In genomic region chr5:147023245-147023970, GRCm38 (mm10) we compare ENCODE assay signal across 15 mouse cellular contexts. TPM values are rescaled to one million over a fixed set of nuclear protein-coding genes. Genes with fewer than 3 reads are reported as not detected.
DNase-seq lines count a peak whose midpoint lies in the region; ATAC-seq and TF ChIP-seq lines count a peak whose summit lies in the region.
"Had no signal": no experiment of that assay in that cellular context is flagged by ENCODE, and none has a peak within 500 bp of the region (broad histone marks: within the 10 kb centered on the region; RNA-seq: fewer than 3 reads in every experiment).

No protein-coding gene starts in this region.

- H3K27me3 ChIP-seq in cerebellum, adult 2 months (ENCODE audit: control insufficient read depth, insufficient read depth, low read length) = no peaks in the 10 kb centered on the region
- H3K27me3 ChIP-seq: embryonic facial prominence, embryonic 15.5 days had no signal

- H3K27ac ChIP-seq in layer of hippocampus, adult 2 months = peak overlapping the region; percentile 73
- H3K27ac ChIP-seq in cerebellum, adult 2 months (ENCODE audit: insufficient read depth, low read length) = peak overlapping the region; percentile 87
- H3K27ac ChIP-seq: embryonic facial prominence, embryonic 15.5 days; limb, embryonic 10.5 days had no signal

- TF ChIP-seq CTCF in layer of hippocampus, adult 2 months (conservative IDR thresholded peaks at IDR 0.05) = no peak
- TF ChIP-seq CTCF in cerebellum, adult 2 months (IDR thresholded peaks at IDR 0.05; ENCODE audit: borderline replicate concordance, insufficient read depth, low read depth, low read length) = peak; percentile 13; the same call in 1 of the 2 replicates

- TF ChIP-seq POLR2A in cerebellum, adult 2 months (IDR thresholded peaks at IDR 0.05; ENCODE audit: borderline replicate concordance, insufficient read depth, low read length) = no peak; the same call in 1 of the 2 replicates

- H3K4me3 ChIP-seq in layer of hippocampus, adult 2 months = no peak overlapping the region
- no peak overlapping the region for H3K4me3 ChIP-seq in cerebellum, adult 2 months (replicated peaks; ENCODE audit: insufficient read depth, low read depth, low read length)
- H3K4me3 ChIP-seq: embryonic facial prominence, embryonic 15.5 days; limb, embryonic 10.5 days had no signal

- DNase-seq in layer of hippocampus, adult 2 months (ENCODE audit: low spot score in 2 of 2) = peak in 1 of 2 experiments; percentile 34
- DNase-seq in layer of hippocampus, postnatal 36 days = no peak
- peak; percentile 91 for DNase-seq in brain, adult 2 months (ENCODE audit: low read depth, low spot score)
- DNase-seq in cerebellum, adult 2 months = peak; percentile 84 to 90
- DNase-seq in cerebellum, postnatal 36 days = peak; percentile 81 to 83
- DNase-seq in thymus, postnatal 0 days (ENCODE audit: low spot score) = no peak
- DNase-seq: B cell, adult 2 months; forebrain, postnatal 0 days; kidney, adult 8-10 months; kidney, postnatal 25 days; liver, postnatal 0 days; lung, postnatal 10 days had no signal

- ATAC-seq in inflammation-experienced regulatory T-cells, adult 6 months = no peak
- ATAC-seq: forebrain, postnatal 0 days; liver, postnatal 0 days had no signal

- peaks cover 44% of the 10 kb centered on the region for H3K4me1 ChIP-seq in cerebellum, adult 2 months (ENCODE audit: control insufficient read depth, insufficient read depth, low read length)
- H3K4me1 ChIP-seq: embryonic facial prominence, embryonic 15.5 days; limb, embryonic 10.5 days had no signal

- 13% methylated on average over 18 of the region's 18 CpGs for WGBS in cerebellum, adult 2 months

RNA-seq across cellular contexts. Expression of gene Lnx2, which starts 53.0 kb away (rescaled TPM):
- 1 to 10 TPM; 5.5 to 6.6 TPM for total RNA-seq in layer of hippocampus, adult 2 months (2021)
- total RNA-seq in layer of hippocampus, postnatal 36 days (2021) = 1 to 10 TPM; 5.6 to 6.2 TPM
- 15.9 and 16.8 TPM in 2 replicates for polyA plus RNA-seq in cerebellum, adult 2 months (2012; rRNA removed)
- 8.8 and 11.1 TPM in 2 replicates for polyA plus RNA-seq in thymus, postnatal 0 days (2015; fragmentation: Nextera tagmentation; extraction: Ambion mirVana)
- 10 to 100 TPM; 21.4 to 30.5 (median 28.0) TPM for polyA plus RNA-seq in inflammation-experienced regulatory T-cells, adult 6 months (2017; shearing (Covaris generic))

RNA-seq across cellular contexts. Expression of gene Polr1d, which starts 53.4 kb away (rescaled TPM):
- 10 to 100 TPM; 63.1 to 69.7 TPM for total RNA-seq in layer of hippocampus, adult 2 months (2021)
- 10 to 100 TPM; 64.7 to 68.5 TPM for total RNA-seq in layer of hippocampus, postnatal 36 days (2021)
- polyA plus RNA-seq in cerebellum, adult 2 months (2012; rRNA removed) = 85.0 and 89.2 TPM in 2 replicates
- 188 and 189 TPM in 2 replicates for polyA plus RNA-seq in thymus, postnatal 0 days (2015; fragmentation: Nextera tagmentation; extraction: Ambion mirVana)
- 100 to 1,000 TPM; 137 to 194 (median 168) TPM for polyA plus RNA-seq in inflammation-experienced regulatory T-cells, adult 6 months (2017; shearing (Covaris generic))

RNA-seq across cellular contexts. Expression of gene Mtif3, which starts 59.8 kb away (rescaled TPM):
- 10 to 100 TPM; 20.1 to 20.3 TPM for total RNA-seq in layer of hippocampus, adult 2 months (2021)
- total RNA-seq in layer of hippocampus, postnatal 36 days (2021) = 10 to 100 TPM; 20.9 to 22.3 TPM
- polyA plus RNA-seq in cerebellum, adult 2 months (2012; rRNA removed) = 21.9 and 23.4 TPM in 2 replicates
- polyA plus RNA-seq in thymus, postnatal 0 days (2015; fragmentation: Nextera tagmentation; extraction: Ambion mirVana) = 28.4 and 31.3 TPM in 2 replicates
- 10 to 100 TPM; 44.4 to 59.1 (median 50.4) TPM for polyA plus RNA-seq in inflammation-experienced regulatory T-cells, adult 6 months (2017; shearing (Covaris generic))

Comparison
In these comparisons a context has a peak if more than half of its experiments do, and no peak if none do; other contexts are left out.
1. DNase-seq: peak in brain, adult 2 months (single experiment), cerebellum, adult 2 months (2 of 2) and cerebellum, postnatal 36 days (2 of 2); none in layer of hippocampus, postnatal 36 days (0 of 2) and thymus, postnatal 0 days (single experiment).